Mouse (Mus musculus) ovary, postnatal 14 days (tissue): Measurements from ENCODE around the gene Actrt3.
A peak's percentile ranks its signal among the peaks of the same experiment; 100 is the strongest.

Experiments
- DNase-seq: peaks from one replicate; pipeline ENCODE4 v3.0.0; 2022; ENCODE audit warnings: low spot score

Gene Actrt3

GRCm38 (mm10) chr3:30599711-30600545 lies at the start of gene Actrt3:
Gene Actrt3 (minus strand): TSS chr3:30599939.
- DNase-seq, result no peak

GRCm38 (mm10) chr3:30648466-30648865 lies 48.7 kb upstream of the Actrt3 start:
- no peak for DNase-seq

GRCm38 (mm10) chr3:30647440-30648090 lies 47.8 kb upstream of the Actrt3 start, which contains the start of gene Lrrc34:
Gene Lrrc34 (minus strand): TSS chr3:30647869.
- DNase-seq, result peak; percentile 24

DNA sequence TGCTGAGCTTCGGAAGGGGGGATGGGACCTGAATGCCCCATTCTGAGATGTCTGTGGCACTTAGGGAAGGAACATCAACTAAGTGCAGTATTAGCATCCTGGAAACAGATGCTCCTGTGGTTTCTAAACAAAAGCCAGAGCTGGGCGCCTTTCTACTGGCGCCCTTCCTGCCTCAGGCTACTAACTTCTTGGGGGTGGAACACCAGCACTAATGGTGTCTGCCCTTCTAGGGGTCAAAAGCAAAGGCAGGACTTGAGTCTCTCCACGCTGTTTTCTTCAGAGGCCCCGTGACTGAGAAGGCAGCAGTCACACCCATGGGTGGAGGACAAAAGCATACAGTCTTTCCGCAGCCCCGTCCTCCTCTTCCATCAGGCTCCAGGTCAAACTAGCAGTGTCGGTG lies 47.0 kb upstream of the Actrt3 start:
- DNase-seq, result no peak

GRCm38 (mm10) chr3:30644207-30644606 lies 44.5 kb upstream of the Actrt3 start, which contains the start of gene Lrriq4:
Gene Lrriq4 (plus strand): TSS chr3:30644507.
- DNase-seq, result no peak

DNA sequence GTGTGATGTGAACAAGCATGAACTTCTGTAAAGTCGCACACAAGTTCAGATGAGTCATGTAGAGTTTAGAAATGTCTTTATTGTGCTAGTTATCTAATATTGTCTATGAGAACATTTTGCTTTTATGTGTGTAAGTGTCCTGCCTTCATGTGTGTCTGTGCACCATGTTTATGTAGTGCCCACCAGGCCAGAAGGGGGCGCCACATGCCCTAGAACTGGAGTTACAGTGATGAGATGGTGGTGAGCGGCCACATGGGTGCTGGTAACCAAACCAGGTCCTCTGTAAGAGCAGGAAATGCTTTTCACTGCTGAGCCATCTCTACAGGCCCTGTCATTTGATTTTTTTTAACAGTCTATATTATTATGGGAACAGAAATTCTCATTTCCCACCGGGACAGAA lies 35.9 kb upstream of the Actrt3 start:
- DNase-seq, result no peak

DNA sequence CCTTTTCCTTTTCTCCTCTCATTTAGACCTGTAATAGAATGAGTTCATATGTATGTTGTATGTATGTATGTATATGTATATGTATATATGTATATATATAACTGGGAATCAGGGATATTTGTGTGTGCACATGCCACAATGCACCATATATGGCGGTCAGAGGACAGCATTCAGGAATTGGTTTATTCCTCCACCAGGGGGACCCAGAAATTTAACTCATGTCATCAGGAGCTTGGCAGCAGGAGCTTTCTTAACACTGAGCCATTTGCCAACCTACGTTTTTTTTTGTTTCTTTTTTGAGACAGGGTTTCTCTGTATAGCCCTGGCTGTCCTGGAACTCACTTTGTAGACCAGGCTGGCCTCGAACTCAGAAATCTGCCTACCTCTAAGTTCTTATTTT lies 33.9 kb upstream of the Actrt3 start:
- no peak for DNase-seq

DNA sequence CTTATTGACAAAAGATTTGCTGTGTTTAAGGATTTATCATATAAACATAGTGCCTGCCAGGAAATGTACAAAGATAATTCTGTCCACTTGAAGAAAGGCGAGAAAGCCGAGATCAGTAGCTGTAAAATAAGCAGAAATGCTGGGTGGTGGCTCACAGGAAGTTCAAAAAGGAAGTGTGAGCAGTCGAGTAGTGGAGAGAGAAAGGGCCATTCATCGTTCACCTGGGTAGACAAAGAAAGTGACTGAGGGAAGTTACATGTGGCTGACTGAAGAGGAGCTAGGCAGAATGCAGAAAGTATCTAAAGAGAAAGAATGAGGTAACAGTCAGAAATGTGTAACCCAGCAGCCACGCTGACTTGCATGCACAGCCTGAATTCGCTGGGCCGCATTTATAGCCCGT lies 20.4 kb upstream of the Actrt3 start:
- DNase-seq, result no peak

DNA sequence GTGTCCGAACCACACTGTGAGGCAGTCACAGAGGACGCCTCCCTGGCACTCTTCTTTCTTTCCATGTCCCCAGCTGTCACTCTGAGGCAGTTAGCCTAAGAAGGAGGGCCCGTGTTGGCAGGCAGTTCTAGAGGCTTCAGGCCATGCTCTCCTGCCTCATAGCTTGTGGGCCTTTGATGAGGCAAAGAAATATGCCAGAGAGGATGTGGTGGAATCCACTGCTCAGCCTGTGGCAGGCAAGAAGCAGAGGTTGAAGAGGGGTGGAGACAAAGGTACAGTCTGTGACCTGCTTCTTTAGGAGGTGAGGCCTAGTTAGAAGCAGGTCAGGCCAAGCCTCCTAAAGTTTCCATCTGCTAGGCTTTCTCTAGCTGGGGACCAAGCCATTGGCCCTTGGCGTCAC lies 11.2 kb upstream of the Actrt3 start:
- DNase-seq, result no peak

DNA sequence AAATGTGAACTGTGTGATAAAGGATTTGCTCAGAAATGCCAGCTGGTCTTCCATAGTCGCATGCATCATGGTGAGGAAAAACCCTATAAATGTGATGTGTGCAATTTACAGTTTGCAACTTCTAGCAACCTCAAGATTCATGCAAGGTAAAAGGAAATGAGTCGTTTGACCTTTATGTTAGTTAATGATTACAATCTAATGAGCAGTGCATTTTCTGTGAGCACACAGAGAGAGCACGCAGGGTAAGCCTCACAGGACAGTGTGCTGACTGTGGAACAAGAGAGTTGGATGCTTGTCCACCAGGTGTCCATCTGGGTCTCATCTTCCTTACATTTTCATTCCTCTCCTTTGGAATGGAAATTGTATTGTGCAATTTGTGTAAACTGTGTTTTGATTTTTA lies 9.3 kb upstream of the Actrt3 start:
- DNase-seq, result no peak

GRCm38 (mm10) chr3:30603256-30603655 lies 3.5 kb upstream of the Actrt3 start:
- DNase-seq, result no peak

- no peak for DNase-seq
Measured at GRCm38 (mm10) chr3:30602740-30603098, 3.0 kb upstream of the Actrt3 start.

- peak; percentile 90 for DNase-seq
Measured at GRCm38 (mm10) chr3:30602065-30602739, 2.5 kb upstream of the Actrt3 start, which contains the start of gene Mynn. Gene Mynn (plus strand): TSS chr3:30602065.

DNA sequence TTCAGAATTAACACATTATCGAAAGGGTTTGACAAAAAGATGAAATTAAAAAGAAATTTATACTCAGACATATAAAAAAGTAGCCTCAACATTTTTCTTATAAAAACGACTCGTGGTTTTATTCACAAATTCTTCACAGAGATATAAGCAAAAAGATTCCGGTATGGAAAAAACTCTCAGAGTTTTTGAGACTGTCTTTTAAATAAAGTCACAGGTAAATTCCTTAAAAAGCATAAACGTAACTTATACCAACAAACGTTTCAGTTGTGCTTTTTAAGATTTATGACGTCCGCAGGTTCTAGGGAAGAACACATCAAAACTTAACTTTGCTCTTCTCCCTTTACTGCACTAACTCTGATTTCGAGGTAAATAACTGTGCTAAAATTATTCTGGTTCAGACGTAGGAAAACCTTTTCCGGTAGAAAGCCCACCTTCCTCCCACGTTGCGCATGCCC lies 1.9 kb upstream of the Actrt3 start:
- DNase-seq, result no peak

DNA sequence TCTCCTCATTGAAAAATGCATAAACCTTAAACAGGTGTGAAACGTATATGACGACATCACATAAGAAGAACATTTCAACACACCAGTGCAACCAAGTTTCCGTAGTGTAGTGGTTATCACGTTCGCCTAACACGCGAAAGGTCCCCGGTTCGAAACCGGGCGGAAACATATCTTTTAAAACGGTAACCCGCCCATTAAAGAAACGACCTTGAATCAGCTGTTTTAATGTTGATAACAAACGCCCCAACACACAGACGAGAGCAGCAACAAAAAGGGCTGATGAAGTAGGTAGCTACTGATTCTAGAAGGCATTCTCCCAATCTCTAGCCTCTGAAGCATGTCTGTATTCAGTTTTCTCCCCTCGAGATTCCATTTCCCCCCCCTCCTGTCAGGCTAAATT lies 1.4 kb upstream of the Actrt3 start:
- DNase-seq, result peak; percentile 68

GRCm38 (mm10) chr3:30600717-30601116 lies 978 bp upstream of the Actrt3 start:
- peak; percentile 15 for DNase-seq

DNA sequence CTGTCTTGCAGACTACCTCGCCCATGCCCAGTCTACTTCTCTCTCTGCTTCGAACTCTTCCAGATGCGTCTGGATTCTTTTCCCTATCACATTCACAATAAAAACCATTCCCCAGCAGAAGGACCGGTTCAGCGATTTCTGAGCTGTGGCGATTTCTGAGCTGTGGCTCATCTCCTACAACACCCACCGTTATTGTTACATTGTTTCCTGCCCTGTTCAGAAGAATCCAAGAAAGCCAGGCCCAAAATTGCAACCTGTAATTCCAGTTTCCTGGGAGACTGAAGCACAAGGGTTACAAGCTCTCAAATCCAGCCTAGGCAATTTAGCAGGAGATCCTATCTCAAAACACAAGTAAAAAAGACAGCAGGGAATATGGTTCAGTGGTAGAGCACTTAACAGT lies 2.5 kb downstream of the Actrt3 start:
- no peak for DNase-seq

DNA sequence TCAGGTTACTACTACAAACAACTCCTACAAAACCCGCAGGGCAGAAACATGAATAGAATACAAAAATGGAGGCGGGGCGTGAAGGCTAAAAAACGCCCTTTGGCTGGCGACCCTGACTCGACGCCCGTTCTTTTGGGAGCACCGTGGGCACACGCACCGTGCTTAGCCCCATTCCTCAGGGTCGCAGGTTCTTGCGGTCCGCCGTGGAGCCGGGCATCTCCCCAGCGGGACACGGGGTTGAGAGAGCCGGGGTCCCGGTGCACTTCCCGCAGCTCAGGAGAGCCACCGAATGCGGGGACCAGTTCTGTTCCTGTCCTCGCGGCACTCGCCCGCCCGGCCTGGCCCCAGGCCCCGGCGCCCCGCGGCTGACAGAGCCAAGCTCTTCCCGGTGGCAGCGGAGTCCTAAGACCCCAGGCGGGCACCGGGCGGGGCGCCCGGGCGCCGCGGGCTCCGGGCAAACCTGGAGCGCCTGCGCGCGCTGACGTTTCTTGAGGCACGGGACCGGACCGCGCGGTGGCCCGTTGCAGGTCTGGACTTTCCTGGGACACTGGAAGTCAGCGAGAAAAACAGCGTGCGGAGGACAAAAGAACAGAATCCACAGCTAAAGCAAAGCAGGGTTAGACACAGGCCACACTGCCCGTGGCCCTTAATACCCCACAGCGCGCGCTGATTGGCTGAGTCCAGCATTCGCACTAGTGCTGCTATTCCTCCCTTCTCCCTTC lies 4.5 kb downstream of the Actrt3 start:
- peak; percentile 15 for DNase-seq

- DNase-seq, result no peak
Measured at GRCm38 (mm10) chr3:30593719-30594485, 5.8 kb downstream of the Actrt3 start.

- no peak for DNase-seq
Measured at GRCm38 (mm10) chr3:30592418-30592853, 7.3 kb downstream of the Actrt3 start.

DNA sequence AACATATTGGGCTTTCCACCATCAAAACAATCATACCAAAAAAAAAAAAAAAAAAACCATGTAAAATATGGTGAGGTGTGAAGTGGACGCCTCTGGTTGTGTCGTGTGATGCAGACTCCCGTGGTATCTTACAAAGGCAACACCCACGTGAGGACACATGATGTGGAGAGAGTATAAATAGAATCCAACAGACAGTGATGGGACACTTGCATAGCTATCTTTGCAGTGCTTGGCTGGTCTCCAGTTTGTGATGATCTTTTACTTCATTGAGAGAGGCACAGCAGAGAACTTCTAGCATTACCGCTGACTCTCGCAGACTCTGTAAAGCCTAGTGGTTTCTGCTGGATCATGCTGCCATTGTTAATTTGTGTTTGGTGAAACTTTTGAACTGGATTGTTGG lies 10.9 kb downstream of the Actrt3 start:
- DNase-seq, result no peak
